Mouse (Mus musculus) ES-Bruce4 (cell line): ENCODE data around the gene Mrc2.

Experiments used
- CTCF ChIP-seq: IDR thresholded peaks from one replicate; pipeline ENCODE4 v1.8.1; 2011; ENCODE audit warnings: low read depth, low read length
- POLR2A ChIP-seq: IDR thresholded peaks from one replicate; pipeline ENCODE4 v1.8.1; 2011; ENCODE audit warnings: low read length; ENCODE audit not compliant: insufficient read depth

- TF ChIP-seq POLR2A (no peak), CTCF (no peak)
These were observed 21.2 kb downstream of the Mrc2 start for GRCm38 (mm10) chr11:105313633-105314014.
